ENCODE assay signal across 8 mouse cellular contexts in the genomic region with DNA sequence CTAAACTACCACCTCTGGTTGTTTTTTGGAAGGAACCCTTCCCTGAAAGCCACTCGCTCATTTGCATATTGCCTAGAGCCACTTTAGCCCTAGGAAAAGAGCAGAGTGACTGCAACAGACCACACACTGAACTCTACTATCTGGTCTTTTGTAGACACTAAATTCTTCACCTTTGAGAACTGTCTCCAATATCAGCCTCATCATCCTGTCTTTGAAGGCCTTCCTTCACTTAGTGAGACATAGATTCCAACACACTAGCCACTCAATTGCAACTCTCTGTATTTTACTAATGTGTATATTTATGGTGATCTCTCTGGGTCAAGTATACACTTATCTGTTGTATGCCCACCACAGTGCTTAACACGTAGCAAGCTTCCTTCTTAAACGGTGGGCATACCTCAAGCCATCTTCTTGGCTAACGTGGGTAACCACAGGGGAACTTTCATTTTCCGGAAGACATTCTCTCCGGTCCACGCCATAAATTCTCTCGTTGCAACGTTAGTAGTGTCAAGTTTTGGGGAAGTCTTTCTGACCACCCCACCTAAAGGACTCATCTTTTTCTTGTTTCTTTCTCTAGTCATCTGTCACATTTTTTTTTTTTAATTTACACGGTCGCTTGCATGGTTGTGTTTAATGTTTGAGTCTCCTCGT. TPM values are rescaled to one million over a fixed set of nuclear protein-coding genes. Genes with fewer than 3 reads are reported as not detected.
DNase-seq lines count a peak whose midpoint lies in the region; ATAC-seq and TF ChIP-seq lines count a peak whose summit lies in the region.

No protein-coding gene starts in this region.

- no peak for TF ChIP-seq EP300 in liver, postnatal 0 days (IDR thresholded peaks at IDR 0.05; ENCODE audit: low read depth)

- no peaks in the 10 kb centered on the region for H3K27me3 ChIP-seq in forebrain, embryonic 15.5 days
- no peaks in the 10 kb centered on the region for H3K27me3 ChIP-seq in liver, postnatal 0 days (ENCODE audit: insufficient read depth, low read length)

- H3K9me3 ChIP-seq in forebrain, embryonic 15.5 days, result no peaks in the 10 kb centered on the region
- no peaks in the 10 kb centered on the region for H3K9me3 ChIP-seq in liver, postnatal 0 days (ENCODE audit: low read length)

- H3K27ac ChIP-seq in gastrocnemius, adult 2 months, result peak overlapping the region; percentile 98
- peak overlapping the region; percentile 82 for H3K27ac ChIP-seq in forebrain, embryonic 15.5 days (replicated peaks)
- peak overlapping the region; percentile 89 for H3K27ac ChIP-seq in liver, postnatal 0 days (ENCODE audit: low read depth)

- peaks cover 16% of the 10 kb centered on the region for H3K36me3 ChIP-seq in forebrain, embryonic 15.5 days
- H3K36me3 ChIP-seq in liver, postnatal 0 days (replicated peaks; ENCODE audit: insufficient read depth, low read length), result peaks cover 23% of the 10 kb centered on the region

- WGBS in forebrain, embryonic 15.5 days, result 34% methylated on average over 12 of the region's 12 CpGs
- WGBS in liver, postnatal 0 days (ENCODE audit: insufficient replicate concordance), result 19% methylated on average over 12 of the region's 12 CpGs

- H3K4me1 ChIP-seq in forebrain, embryonic 15.5 days, result peaks cover 9% of the 10 kb centered on the region
- peaks cover 12% of the 10 kb centered on the region for H3K4me1 ChIP-seq in liver, postnatal 0 days (ENCODE audit: insufficient read depth)

- DNase-seq in gastrocnemius, adult 2 months, result no peak
- DNase-seq in gastrocnemius, postnatal 10 days, result no peak
- peak; percentile 36 for DNase-seq in ES-CJ7 (ENCODE audit: low read depth, low spot score)
- no peak for DNase-seq in liver, postnatal 0 days
- no peak for DNase-seq in retina, embryonic 14.5 days (ENCODE audit: low spot score)
- DNase-seq in thymus, postnatal 25 days, result no peak
- DNase-seq in right cerebral cortex, postnatal 14 days, result no peak

- no peak for ATAC-seq in forebrain, embryonic 15.5 days (replicated peaks)
- ATAC-seq in liver, postnatal 0 days, result no peak

- peak overlapping the region; percentile 56 for H3K4me2 ChIP-seq in forebrain, embryonic 15.5 days (replicated peaks)
- H3K4me2 ChIP-seq in liver, postnatal 0 days (ENCODE audit: low read depth, low read length), result peak overlapping the region; percentile 75

- intact Hi-C loops in gastrocnemius, adult 2 months (cut with DNase I), result loop anchor here (2.0 to 5.0 kb wide), 2 partner anchors 46 to 51 kb away; no protein-coding TSS in a partner anchor

- H3K9ac ChIP-seq in forebrain, embryonic 15.5 days (replicated peaks), result peak overlapping the region; percentile 97
- H3K9ac ChIP-seq in liver, postnatal 0 days (replicated peaks), result peak overlapping the region; percentile 84

- no peak for TF ChIP-seq CTCF in gastrocnemius, adult 2 months (IDR thresholded peaks at IDR 0.05)
- no peak for TF ChIP-seq CTCF in liver, postnatal 0 days (IDR thresholded peaks at IDR 0.05; ENCODE audit: low read depth)

- H3K4me3 ChIP-seq in gastrocnemius, adult 2 months, result peak overlapping the region; percentile 95
- peak overlapping the region; percentile 88 for H3K4me3 ChIP-seq in forebrain, embryonic 15.5 days
- H3K4me3 ChIP-seq in liver, postnatal 0 days (ENCODE audit: low read depth, low read length), result peak overlapping the region; percentile 84

RNA-seq across cellular contexts. Expression of a gene that starts 0.9 kb away (rescaled TPM):
- total RNA-seq in gastrocnemius, adult 2 months (2021), result 10 to 100 TPM; 17.9 to 22.1 TPM
- total RNA-seq in gastrocnemius, postnatal 10 days (2021), result 10 to 100 TPM in 1 of 2 experiments, 1 to 10 TPM in 1; 7.3 to 10.3 TPM
- polyA plus RNA-seq in forebrain, embryonic 15.5 days (2015; fragmentation: Nextera tagmentation; extraction: Ambion mirVana), result 18.1 and 18.5 TPM in 2 replicates
- polyA plus RNA-seq in liver, postnatal 0 days (2015; fragmentation: Nextera tagmentation; extraction: Ambion mirVana), result 7.9 and 8.1 TPM in 2 replicates

RNA-seq across cellular contexts. Expression of a gene that starts 49.5 kb away (rescaled TPM):
- 10 to 100 TPM; 51.7 to 52.0 TPM for total RNA-seq in gastrocnemius, adult 2 months (2021)
- 10 to 100 TPM; 22.7 to 27.1 TPM for total RNA-seq in gastrocnemius, postnatal 10 days (2021)
- polyA plus RNA-seq in forebrain, embryonic 15.5 days (2015; fragmentation: Nextera tagmentation; extraction: Ambion mirVana), result 55.5 and 57.1 TPM in 2 replicates
- polyA plus RNA-seq in liver, postnatal 0 days (2015; fragmentation: Nextera tagmentation; extraction: Ambion mirVana), result 15.1 and 15.9 TPM in 2 replicates
